Mouse (Mus musculus): ENCODE data around the gene Atp8a2. TPM values are rescaled to one million over a fixed set of nuclear protein-coding genes. Genes with fewer than 3 reads are reported as not detected.

Atp8a2 gene
- total RNA-seq, 1 experiment = 0.62 TPM

- DNase-seq (ENCODE audit: low read depth, low spot score) = no peak
Observed at GRCm38 (mm10) chr14:59689596-59689995, 507.4 kb downstream of the Atp8a2 start.

GRCm38 (mm10) chr14:59686229-59686628 is 510.8 kb downstream of the Atp8a2 start:
- Histone ChIP-seq H3K4me1 (ENCODE audit: control insufficient read depth in 2 of 2, insufficient read depth in 2 of 2, low read length in 2 of 2, poor library complexity in 1 of 2) (no peaks in the 10 kb centered on the region), H3K27ac (ENCODE audit: insufficient read depth, low read depth, low read length, poor library complexity, severe bottlenecking) (no peak overlapping the region), H3K9me3 (ENCODE audit: control insufficient read depth, insufficient read depth, low read depth, low read length) (no peaks in the 10 kb centered on the region), H3K9ac (ENCODE audit: insufficient read depth, low read depth, low read length, poor library complexity, severe bottlenecking) (no peak overlapping the region), H3K36me3 (ENCODE audit: control insufficient read depth, insufficient read depth, low read length, poor library complexity, severe bottlenecking) (no peaks in the 10 kb centered on the region), H3K4me3 (ENCODE audit: insufficient read depth in 1 of 2, low read depth in 1 of 2, low read length in 2 of 2, poor library complexity in 1 of 2, severe bottlenecking in 1 of 2) (no peak overlapping the region)
- no peak for DNase-seq (ENCODE audit: low read depth, low spot score)
- no peak for TF ChIP-seq ZC3H11A (IDR thresholded peaks at IDR 0.05; ENCODE audit: borderline replicate concordance, low read depth, low read length)
- no peak for TF ChIP-seq ZNF384 (IDR thresholded peaks at IDR 0.05; ENCODE audit: low read depth, low read length)
- TF ChIP-seq CHD2 (IDR thresholded peaks at IDR 0.05; ENCODE audit: low read depth, low read length) = no peak
- no peak for TF ChIP-seq MAFK (IDR thresholded peaks at IDR 0.05; ENCODE audit: insufficient read depth, low read depth, low read length)
- no peak for TF ChIP-seq HCFC1 (IDR thresholded peaks at IDR 0.05; ENCODE audit: borderline replicate concordance, insufficient read depth, low read length)
- in situ Hi-C loops (cut with MboI; ENCODE audit: low sequenced_read_pairs in 2 of 2, unreplicated experiment in 2 of 2) = no loop called here

More at GRCm38 (mm10) chr14:59689596-59689995, 507.4 kb downstream of the Atp8a2 start:
- Histone ChIP-seq H3K36me3 (ENCODE audit: control insufficient read depth, insufficient read depth, low read length, poor library complexity, severe bottlenecking) (no peaks in the 10 kb centered on the region), H3K27ac (ENCODE audit: insufficient read depth, low read depth, low read length, poor library complexity, severe bottlenecking) (no peak overlapping the region), H3K4me1 (ENCODE audit: control insufficient read depth in 2 of 2, insufficient read depth in 2 of 2, low read length in 2 of 2, poor library complexity in 1 of 2) (no peaks in the 10 kb centered on the region), H3K4me3 (ENCODE audit: insufficient read depth in 1 of 2, low read depth in 1 of 2, low read length in 2 of 2, poor library complexity in 1 of 2, severe bottlenecking in 1 of 2) (no peak overlapping the region), H3K9ac (ENCODE audit: insufficient read depth, low read depth, low read length, poor library complexity, severe bottlenecking) (no peak overlapping the region), H3K9me3 (ENCODE audit: control insufficient read depth, insufficient read depth, low read depth, low read length) (no peaks in the 10 kb centered on the region)
- TF ChIP-seq CHD2 (IDR thresholded peaks at IDR 0.05; ENCODE audit: low read depth, low read length) (no peak), HCFC1 (IDR thresholded peaks at IDR 0.05; ENCODE audit: borderline replicate concordance, insufficient read depth, low read length) (no peak), ZC3H11A (IDR thresholded peaks at IDR 0.05; ENCODE audit: borderline replicate concordance, low read depth, low read length) (no peak), ZNF384 (IDR thresholded peaks at IDR 0.05; ENCODE audit: low read depth, low read length) (no peak), MAFK (IDR thresholded peaks at IDR 0.05; ENCODE audit: insufficient read depth, low read depth, low read length) (no peak)
- in situ Hi-C loops (cut with MboI; ENCODE audit: low sequenced_read_pairs in 2 of 2, unreplicated experiment in 2 of 2) = no loop called here

- no peak overlapping the region for H3K9ac ChIP-seq (ENCODE audit: insufficient read depth, low read depth, low read length, poor library complexity, severe bottlenecking)
- H3K4me1 ChIP-seq (ENCODE audit: control insufficient read depth in 2 of 2, insufficient read depth in 2 of 2, low read length in 2 of 2, poor library complexity in 1 of 2) = no peaks in the 10 kb centered on the region
- H3K4me3 ChIP-seq (ENCODE audit: insufficient read depth in 1 of 2, low read depth in 1 of 2, low read length in 2 of 2, poor library complexity in 1 of 2, severe bottlenecking in 1 of 2) = no peak overlapping the region
- in situ Hi-C loops (cut with MboI; ENCODE audit: low sequenced_read_pairs in 2 of 2, unreplicated experiment in 2 of 2) = no loop called here
- no peaks in the 10 kb centered on the region for H3K36me3 ChIP-seq (ENCODE audit: control insufficient read depth, insufficient read depth, low read length, poor library complexity, severe bottlenecking)
- TF ChIP-seq ZNF384 (IDR thresholded peaks at IDR 0.05; ENCODE audit: low read depth, low read length) (no peak), HCFC1 (IDR thresholded peaks at IDR 0.05; ENCODE audit: borderline replicate concordance, insufficient read depth, low read length) (no peak), MAFK (IDR thresholded peaks at IDR 0.05; ENCODE audit: insufficient read depth, low read depth, low read length) (no peak), CHD2 (IDR thresholded peaks at IDR 0.05; ENCODE audit: low read depth, low read length) (no peak)
- H3K27ac ChIP-seq (ENCODE audit: insufficient read depth, low read depth, low read length, poor library complexity, severe bottlenecking) = no peak overlapping the region
- no peak for DNase-seq (ENCODE audit: low read depth, low spot score)
- H3K9me3 ChIP-seq (ENCODE audit: control insufficient read depth, insufficient read depth, low read depth, low read length) = no peaks in the 10 kb centered on the region
Observed at GRCm38 (mm10) chr14:59685343-59685742, 511.6 kb downstream of the Atp8a2 start.

GRCm38 (mm10) chr14:59681906-59682305 is 515.1 kb downstream of the Atp8a2 start:
- Histone ChIP-seq H3K36me3 (ENCODE audit: control insufficient read depth, insufficient read depth, low read length, poor library complexity, severe bottlenecking) (no peaks in the 10 kb centered on the region), H3K4me1 (ENCODE audit: control insufficient read depth in 2 of 2, insufficient read depth in 2 of 2, low read length in 2 of 2, poor library complexity in 1 of 2) (peaks cover 0 to 2% of the 10 kb centered on the region in 2 experiments; a peak in 1 of 4 replicates), H3K27ac (ENCODE audit: insufficient read depth, low read depth, low read length, poor library complexity, severe bottlenecking) (no peak overlapping the region), H3K9ac (ENCODE audit: insufficient read depth, low read depth, low read length, poor library complexity, severe bottlenecking) (no peak overlapping the region), H3K9me3 (ENCODE audit: control insufficient read depth, insufficient read depth, low read depth, low read length) (no peaks in the 10 kb centered on the region), H3K4me3 (ENCODE audit: insufficient read depth in 1 of 2, low read depth in 1 of 2, low read length in 2 of 2, poor library complexity in 1 of 2, severe bottlenecking in 1 of 2) (no peak overlapping the region)
- no peak for DNase-seq (ENCODE audit: low read depth, low spot score)
- TF ChIP-seq ZNF384 (IDR thresholded peaks at IDR 0.05; ENCODE audit: low read depth, low read length) (no peak), MAFK (IDR thresholded peaks at IDR 0.05; ENCODE audit: insufficient read depth, low read depth, low read length) (no peak), HCFC1 (IDR thresholded peaks at IDR 0.05; ENCODE audit: borderline replicate concordance, insufficient read depth, low read length) (no peak), CHD2 (IDR thresholded peaks at IDR 0.05; ENCODE audit: low read depth, low read length) (no peak), ZC3H11A (IDR thresholded peaks at IDR 0.05; ENCODE audit: borderline replicate concordance, low read depth, low read length) (no peak)
- in situ Hi-C loops (cut with MboI; ENCODE audit: low sequenced_read_pairs in 2 of 2, unreplicated experiment in 2 of 2) = no loop called here

- TF ChIP-seq ZNF384 (IDR thresholded peaks at IDR 0.05; ENCODE audit: low read depth, low read length) = no peak
- no peak for TF ChIP-seq HCFC1 (IDR thresholded peaks at IDR 0.05; ENCODE audit: borderline replicate concordance, insufficient read depth, low read length)
- TF ChIP-seq ZC3H11A (IDR thresholded peaks at IDR 0.05; ENCODE audit: borderline replicate concordance, low read depth, low read length) = no peak
- no peak for TF ChIP-seq CHD2 (IDR thresholded peaks at IDR 0.05; ENCODE audit: low read depth, low read length)
- no peak for TF ChIP-seq MAFK (IDR thresholded peaks at IDR 0.05; ENCODE audit: insufficient read depth, low read depth, low read length)
- Histone ChIP-seq H3K36me3 (ENCODE audit: control insufficient read depth, insufficient read depth, low read length, poor library complexity, severe bottlenecking) (no peaks in the 10 kb centered on the region), H3K4me3 (ENCODE audit: insufficient read depth in 1 of 2, low read depth in 1 of 2, low read length in 2 of 2, poor library complexity in 1 of 2, severe bottlenecking in 1 of 2) (no peak overlapping the region), H3K27ac (ENCODE audit: insufficient read depth, low read depth, low read length, poor library complexity, severe bottlenecking) (no peak overlapping the region), H3K4me1 (ENCODE audit: control insufficient read depth in 2 of 2, insufficient read depth in 2 of 2, low read length in 2 of 2, poor library complexity in 1 of 2) (peaks cover 0 to 2% of the 10 kb centered on the region in 2 experiments; a peak in 1 of 4 replicates), H3K9ac (ENCODE audit: insufficient read depth, low read depth, low read length, poor library complexity, severe bottlenecking) (no peak overlapping the region), H3K9me3 (ENCODE audit: control insufficient read depth, insufficient read depth, low read depth, low read length) (no peaks in the 10 kb centered on the region)
- in situ Hi-C loops (cut with MboI; ENCODE audit: low sequenced_read_pairs in 2 of 2, unreplicated experiment in 2 of 2) = no loop called here
- peak; percentile 7 for DNase-seq (ENCODE audit: low read depth, low spot score)
Observed at GRCm38 (mm10) chr14:59677598-59678003, 519.4 kb downstream of the Atp8a2 start.
